Mouse (Mus musculus): Measurements from ENCODE around the gene Unc50. TPM values are rescaled to one million over a fixed set of nuclear protein-coding genes. Genes with fewer than 3 reads are reported as not detected.

Gene Unc50
- 85.6 TPM for polyA plus RNA-seq (2015; fragmentation: Illumina TruSeq; extraction: RNeasy Lipid Tissue Mini Kit (QIAGEN cat#74804); ENCODE audit: low read depth, low replicate concordance)

DNA sequence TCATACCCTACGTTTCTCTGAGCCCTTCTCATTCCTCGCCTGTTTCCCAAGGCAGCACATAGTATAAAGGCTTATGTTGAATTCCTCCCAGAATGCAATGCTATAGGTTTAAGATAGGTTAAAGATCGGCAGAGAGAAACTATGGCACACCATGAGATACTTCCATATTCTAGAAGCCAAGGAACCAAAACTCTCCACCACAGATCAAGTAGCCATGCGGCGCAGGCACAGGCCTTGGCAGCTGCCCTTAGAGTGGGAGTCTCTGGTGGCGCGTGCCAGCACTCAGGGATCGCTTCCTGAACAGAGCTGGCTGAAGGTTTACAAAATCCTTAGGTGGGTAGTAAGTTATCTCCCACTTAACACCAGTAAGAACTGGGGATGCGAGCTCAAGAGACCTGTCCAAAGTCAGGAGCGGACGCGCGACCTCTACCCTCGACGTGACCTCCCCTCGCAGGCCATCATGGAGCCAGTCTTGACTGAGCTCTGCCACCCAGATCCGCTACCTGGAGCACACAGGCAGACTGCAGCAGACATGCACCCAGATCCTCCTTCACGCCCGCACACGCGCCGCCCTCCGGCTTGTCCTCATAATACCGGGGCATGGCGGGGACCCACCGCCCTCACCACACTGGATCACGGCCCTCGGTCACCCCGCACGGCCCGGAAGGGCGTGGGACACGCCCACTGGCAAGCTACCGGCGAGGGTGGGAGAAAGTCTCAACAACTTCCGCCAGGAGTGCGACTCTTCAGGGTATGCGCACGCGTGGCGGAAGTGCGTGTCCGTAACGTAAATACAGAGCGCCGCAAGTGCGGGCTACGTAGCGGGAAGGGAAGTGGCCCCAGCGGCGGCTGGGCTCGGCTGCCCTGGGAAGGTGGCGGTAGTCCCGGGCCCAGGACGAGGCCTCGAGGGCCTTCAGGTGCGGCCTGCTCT is at the start of gene Unc50, which contains the start of gene Coa5:
Unc50 (plus strand) TSS at position 774 of the 931 bp plus-strand sequence.
Coa5 (minus strand) TSS at position 738 of the 931 bp plus-strand sequence.

Other genes with a start within 250 kb of the Unc50 start
- not detected for gene Cnga3, start 215.7 kb upstream of the Unc50 start, polyA plus RNA-seq (2015; fragmentation: Illumina TruSeq; extraction: RNeasy Lipid Tissue Mini Kit (QIAGEN cat#74804); ENCODE audit: low read depth, low replicate concordance)
- 65.2 TPM for gene Inpp4a, start 130.3 kb upstream of the Unc50 start, polyA plus RNA-seq (2015; fragmentation: Illumina TruSeq; extraction: RNeasy Lipid Tissue Mini Kit (QIAGEN cat#74804); ENCODE audit: low read depth, low replicate concordance)
- 59.6 TPM for gene Coa5, start within 50 bp of the Unc50 start, polyA plus RNA-seq (2015; fragmentation: Illumina TruSeq; extraction: RNeasy Lipid Tissue Mini Kit (QIAGEN cat#74804); ENCODE audit: low read depth, low replicate concordance)
- gene Mgat4a, start 110.9 kb downstream of the Unc50 start, polyA plus RNA-seq (2015; fragmentation: Illumina TruSeq; extraction: RNeasy Lipid Tissue Mini Kit (QIAGEN cat#74804); ENCODE audit: low read depth, low replicate concordance): 14.2 TPM

Data from brain, adult 10 weeks (tissue).